Mouse (Mus musculus) B cell, adult (primary cell): ENCODE results near the gene Gab3. TPM values are rescaled to one million over a fixed set of nuclear protein-coding genes. Genes with fewer than 3 reads are reported as not detected.

Source experiments
- total RNA-seq: library from RNA; stranded (reverse); gene quantifications from 4 replicates; pipeline ENCODE4 v1.2.4, GENCODE M21; 2023; ENCODE audit not compliant: inconsistent age

Gab3 gene
- total RNA-seq = 7.1 to 10.9 TPM (median 9.1 TPM) in 4 replicates

GRCm38 (mm10) chrX:75084774-75085508 lies at the start of gene Gab3:
Gab3 (minus strand) TSS chrX:75085458.

GRCm38 (mm10) chrX:75130467-75131160 lies 45.4 kb upstream of the Gab3 start, which contains the start of gene Mpp1:
Mpp1 (minus strand) TSS chrX:75131016.

GRCm38 (mm10) chrX:75095369-75096162 lies 10.3 kb upstream of the Gab3 start, which contains the start of gene Dkc1:
Dkc1 (plus strand) TSS chrX:75095854.

Other genes with a start within 250 kb of the Gab3 start
- gene Gm5936, start 248.3 kb downstream of the Gab3 start, total RNA-seq = not detected in 4 replicates
- gene Dkc1, start 10.4 kb upstream of the Gab3 start, total RNA-seq = 61.1 to 65.9 TPM (median 61.5 TPM) in 4 replicates
- 47.6 to 53.6 TPM (median 50.6 TPM) in 4 replicates for gene Mpp1, start 45.6 kb upstream of the Gab3 start, total RNA-seq
- not detected in 4 replicates for gene Smim9, start 78.3 kb upstream of the Gab3 start, total RNA-seq